ENCODE assay signal across 9 mouse cellular contexts in the genomic region with DNA sequence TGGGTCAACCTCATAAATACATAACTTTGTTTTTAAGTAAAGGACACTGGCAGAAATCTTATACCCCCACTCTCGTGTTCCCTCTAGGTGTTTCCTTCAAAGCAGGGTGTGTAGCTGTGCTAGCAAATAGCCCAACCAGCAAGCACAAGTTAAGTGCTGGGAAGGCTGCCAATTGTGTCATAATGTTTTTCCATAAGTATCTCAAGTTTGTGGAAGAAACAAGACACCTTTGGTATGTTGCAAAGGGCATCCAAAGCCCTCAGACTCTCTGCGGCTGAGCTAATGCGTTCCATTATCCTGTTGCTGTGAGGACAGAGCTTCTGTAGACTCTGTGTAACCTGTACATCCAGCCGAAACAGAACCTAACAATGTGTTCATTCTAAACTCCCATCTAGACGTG.
DNase-seq lines count a peak whose midpoint lies in the region; ATAC-seq lines count a peak whose summit lies in the region.
"Had no signal": no experiment of that assay in that cellular context is flagged by ENCODE, and none has a peak within 500 bp of the region (broad histone marks: within the 10 kb centered on the region; RNA-seq: fewer than 3 reads in every experiment).

No protein-coding gene starts in this region.

- 81% methylated on average over 5 of the region's 5 CpGs for WGBS in forebrain, embryonic 16.5 days

- no peak overlapping the region for H3K4me3 ChIP-seq in forebrain, embryonic 16.5 days (replicated peaks; ENCODE audit: low read length)
- H3K4me3 ChIP-seq: forebrain, embryonic 15.5 days had no signal

- no peak overlapping the region for H3K9ac ChIP-seq in forebrain, embryonic 16.5 days (replicated peaks; ENCODE audit: low read depth, low read length)
- H3K9ac ChIP-seq: forebrain, embryonic 15.5 days had no signal

- no peak overlapping the region for H3K27ac ChIP-seq in forebrain, embryonic 16.5 days (ENCODE audit: low read length)
- H3K27ac ChIP-seq: forebrain, embryonic 15.5 days had no signal

- ATAC-seq in forebrain, embryonic 16.5 days = no peak
- no peak for ATAC-seq in megakaryocyte-erythroid progenitor cell, adult 5-6 weeks (replicated peaks; ENCODE audit: low FRiP score, low TSS enrichment, poor library complexity, severe bottlenecking)
- ATAC-seq: forebrain, embryonic 15.5 days had no signal

- DNase-seq in ovary, postnatal 36 days (ENCODE audit: low spot score) = peak; percentile 5
- no peak for DNase-seq in ovary, adult 18-20 months (ENCODE audit: low spot score)
- DNase-seq in gastrocnemius, postnatal 25 days = peak; percentile 52
- DNase-seq in kidney, postnatal 4 days = peak; percentile 15 to 38
- DNase-seq in urinary bladder, postnatal 25 days (ENCODE audit: low spot score) = peak; percentile 5
- DNase-seq in frontal cortex, postnatal 10 days (ENCODE audit: low spot score in 2 of 2) = no peak

- no peak overlapping the region for H3K4me2 ChIP-seq in forebrain, embryonic 16.5 days (ENCODE audit: low read length)
- H3K4me2 ChIP-seq: forebrain, embryonic 15.5 days had no signal

- H3K36me3 ChIP-seq in forebrain, embryonic 16.5 days (ENCODE audit: control insufficient read depth, insufficient read depth) = no peaks in the 10 kb centered on the region
- H3K36me3 ChIP-seq: forebrain, embryonic 15.5 days had no signal

- no peaks in the 10 kb centered on the region for H3K9me3 ChIP-seq in forebrain, embryonic 16.5 days (ENCODE audit: control insufficient read depth, low read length)
- H3K9me3 ChIP-seq: forebrain, embryonic 15.5 days had no signal

- no peaks in the 10 kb centered on the region for H3K4me1 ChIP-seq in forebrain, embryonic 16.5 days (replicated peaks; ENCODE audit: control insufficient read depth, insufficient read depth, low read length)
- H3K4me1 ChIP-seq: forebrain, embryonic 15.5 days had no signal

- no peaks in the 10 kb centered on the region for H3K27me3 ChIP-seq in forebrain, embryonic 16.5 days (replicated peaks; ENCODE audit: control insufficient read depth, insufficient read depth, low read length)
- H3K27me3 ChIP-seq: forebrain, embryonic 15.5 days had no signal

Comparison
In these comparisons a context has a peak if more than half of its experiments do, and no peak if none do; other contexts are left out.
1. DNase-seq: peak in ovary, postnatal 36 days (single experiment), gastrocnemius, postnatal 25 days (single experiment), kidney, postnatal 4 days (2 of 2) and urinary bladder, postnatal 25 days (single experiment); none in ovary, adult 18-20 months (single experiment) and frontal cortex, postnatal 10 days (0 of 2).